ENCODE assay signal across 9 mouse cellular contexts in the genomic region with DNA sequence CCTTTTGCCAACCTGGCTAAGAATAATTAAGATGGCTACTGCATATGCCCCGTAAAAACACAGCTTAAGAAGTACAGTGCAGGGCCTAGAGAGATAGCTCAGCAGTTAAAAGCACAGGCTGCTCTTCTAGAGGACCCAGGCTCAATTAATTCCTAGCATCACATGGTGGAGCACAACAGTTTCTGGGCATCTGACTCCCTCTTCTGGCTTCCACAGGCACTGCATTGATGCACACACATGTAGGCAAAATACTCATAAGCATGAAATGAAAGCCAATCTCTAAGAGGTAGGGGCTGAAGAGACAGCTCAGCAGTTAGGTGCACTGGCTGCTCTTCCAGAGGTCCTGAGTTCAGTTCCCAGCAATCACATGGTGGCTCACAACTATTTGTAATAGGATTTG. TPM values are rescaled to one million over a fixed set of nuclear protein-coding genes. Genes with fewer than 3 reads are reported as not detected.
A peak's percentile ranks its signal among the peaks of the same experiment; 100 is the strongest.
DNase-seq lines count a peak whose midpoint lies in the region; ATAC-seq and TF ChIP-seq lines count a peak whose summit lies in the region.
"Had no signal": no experiment of that assay in that cellular context is flagged by ENCODE, and none has a peak within 500 bp of the region (broad histone marks: within the 10 kb centered on the region; RNA-seq: fewer than 3 reads in every experiment).

No protein-coding gene starts in this region.

- H3K9ac ChIP-seq in forebrain, embryonic 14.5 days (ENCODE audit: low read length): no peak overlapping the region
- no peak overlapping the region for H3K9ac ChIP-seq in forebrain, embryonic 13.5 days
- no peak overlapping the region for H3K9ac ChIP-seq in liver, postnatal 0 days (replicated peaks)
- H3K9ac ChIP-seq: limb, embryonic 13.5 days had no signal

- H3K4me2 ChIP-seq in forebrain, embryonic 14.5 days (ENCODE audit: low read length): no peak overlapping the region
- H3K4me2 ChIP-seq in forebrain, embryonic 13.5 days: no peak overlapping the region
- H3K4me2 ChIP-seq in liver, postnatal 0 days (ENCODE audit: low read depth, low read length): no peak overlapping the region
- H3K4me2 ChIP-seq: limb, embryonic 13.5 days had no signal

- no peak for TF ChIP-seq POLR2A in bone marrow, adult 2 months (IDR thresholded peaks at IDR 0.05; ENCODE audit: borderline replicate concordance, control insufficient read depth, low read depth, low read length)

- no peaks in the 10 kb centered on the region for H3K27me3 ChIP-seq in forebrain, embryonic 14.5 days (replicated peaks; ENCODE audit: control insufficient read depth, insufficient read depth, low read length)
- H3K27me3 ChIP-seq in forebrain, embryonic 13.5 days: no peaks in the 10 kb centered on the region
- H3K27me3 ChIP-seq in liver, postnatal 0 days (ENCODE audit: insufficient read depth, low read length): no peaks in the 10 kb centered on the region
- H3K27me3 ChIP-seq: limb, embryonic 13.5 days had no signal

- no peaks in the 10 kb centered on the region for H3K4me1 ChIP-seq in forebrain, embryonic 14.5 days (ENCODE audit: control insufficient read depth, insufficient read depth, low read length)
- H3K4me1 ChIP-seq in forebrain, embryonic 13.5 days: 0 out of 2 replicates have a peak, but pooled peaks cover 2% of the 10 kb centered on the region
- H3K4me1 ChIP-seq in liver, postnatal 0 days (ENCODE audit: insufficient read depth): no peaks in the 10 kb centered on the region
- H3K4me1 ChIP-seq in bone marrow, adult 2 months (ENCODE audit: control insufficient read depth, insufficient read depth, low read length): no peaks in the 10 kb centered on the region; the same call in 1 of the 2 replicates
- H3K4me1 ChIP-seq: limb, embryonic 13.5 days had no signal

- H3K27ac ChIP-seq in forebrain, embryonic 14.5 days (ENCODE audit: low read depth, low read length): no peak overlapping the region
- H3K27ac ChIP-seq in forebrain, embryonic 13.5 days: no peak overlapping the region
- no peak overlapping the region for H3K27ac ChIP-seq in liver, postnatal 0 days (ENCODE audit: low read depth)
- H3K27ac ChIP-seq in bone marrow, adult 2 months (ENCODE audit: control insufficient read depth, insufficient read depth, low read depth, low read length, poor library complexity): no peak overlapping the region
- H3K27ac ChIP-seq: limb, embryonic 13.5 days had no signal

- TF ChIP-seq EP300 in liver, postnatal 0 days (IDR thresholded peaks at IDR 0.05; ENCODE audit: low read depth): no peak

- 88% methylated on average over 1 of the region's 1 CpGs for WGBS in forebrain, embryonic 14.5 days
- 84% methylated on average over 1 of the region's 1 CpGs for WGBS in forebrain, embryonic 13.5 days
- WGBS in liver, postnatal 0 days (ENCODE audit: insufficient replicate concordance): 90% methylated on average over 1 of the region's 1 CpGs
- WGBS in bone marrow, adult 2 months: 100% methylated on average over 1 of the region's 1 CpGs

- H3K9me3 ChIP-seq in forebrain, embryonic 14.5 days (replicated peaks; ENCODE audit: control insufficient read depth, low read length): no peaks in the 10 kb centered on the region
- no peaks in the 10 kb centered on the region for H3K9me3 ChIP-seq in forebrain, embryonic 13.5 days (replicated peaks)
- H3K9me3 ChIP-seq in liver, postnatal 0 days (ENCODE audit: low read length): no peaks in the 10 kb centered on the region
- H3K9me3 ChIP-seq: limb, embryonic 13.5 days had no signal

- TF ChIP-seq CTCF in liver, postnatal 0 days (IDR thresholded peaks at IDR 0.05; ENCODE audit: low read depth): peak; percentile 61
- TF ChIP-seq CTCF in bone marrow, adult 2 months (IDR thresholded peaks at IDR 0.05; ENCODE audit: control insufficient read depth, insufficient read depth, low read length): 0 out of 2 replicates have a peak, but pooled peaks have one; percentile 2

- no peak for ATAC-seq in forebrain, embryonic 14.5 days
- no peak for ATAC-seq in forebrain, embryonic 13.5 days
- no peak for ATAC-seq in liver, postnatal 0 days

- no peak overlapping the region for H3K4me3 ChIP-seq in forebrain, embryonic 14.5 days (ENCODE audit: low read depth, low read length)
- no peak overlapping the region for H3K4me3 ChIP-seq in forebrain, embryonic 13.5 days
- no peak overlapping the region for H3K4me3 ChIP-seq in liver, postnatal 0 days (ENCODE audit: low read depth, low read length)
- no peak overlapping the region for H3K4me3 ChIP-seq in bone marrow, adult 2 months (replicated peaks; ENCODE audit: control insufficient read depth, low read depth, low read length)
- H3K4me3 ChIP-seq: limb, embryonic 13.5 days had no signal

- H3K36me3 ChIP-seq in forebrain, embryonic 14.5 days (ENCODE audit: control insufficient read depth, insufficient read depth, low read length): peaks cover 45% of the 10 kb centered on the region
- H3K36me3 ChIP-seq in forebrain, embryonic 13.5 days (ENCODE audit: poor library complexity, severe bottlenecking): peaks cover 53% of the 10 kb centered on the region
- peaks cover 47% of the 10 kb centered on the region for H3K36me3 ChIP-seq in liver, postnatal 0 days (replicated peaks; ENCODE audit: insufficient read depth, low read length)

- peak; percentile 49 for DNase-seq in forebrain, embryonic 14.5 days (ENCODE audit: low spot score)
- no peak for DNase-seq in liver, postnatal 0 days
- no peak for DNase-seq in liver
- DNase-seq in mesoderm, embryonic 11.5 days (ENCODE audit: low read depth, low spot score): peak; percentile 40
- DNase-seq in urinary bladder, postnatal 25 days (ENCODE audit: low spot score): no peak
- DNase-seq in heart, adult 18-20 months: no peak

RNA-seq across cellular contexts. Expression of gene Setd3, which starts 17.1 kb away (rescaled TPM):
- 85.9 and 88.9 TPM in 2 replicates for polyA plus RNA-seq in forebrain, embryonic 14.5 days (2014; fragmentation: Nextera tagmentation; extraction: Ambion mirVana)
- polyA plus RNA-seq in forebrain, embryonic 13.5 days (2015; fragmentation: Nextera tagmentation; extraction: Ambion mirVana): 90.0 and 91.6 TPM in 2 replicates
- polyA plus RNA-seq in liver, postnatal 0 days (2015; fragmentation: Nextera tagmentation; extraction: Ambion mirVana): 35.6 and 38.0 TPM in 2 replicates
- polyA plus RNA-seq in bone marrow, adult 2 months (2011; ENCODE audit: insufficient read depth, insufficient read length, low replicate concordance, missing spikeins): 41.5 and 51.0 TPM in 2 replicates
- 10 to 100 TPM; 89.9 to 97.2 TPM for total RNA-seq in heart, adult 18-20 months (2021)

RNA-seq across cellular contexts. Expression of gene Ccnk, which starts 17.3 kb away (rescaled TPM):
- polyA plus RNA-seq in forebrain, embryonic 14.5 days (2014; fragmentation: Nextera tagmentation; extraction: Ambion mirVana): 8.4 and 10.7 TPM in 2 replicates
- polyA plus RNA-seq in forebrain, embryonic 13.5 days (2015; fragmentation: Nextera tagmentation; extraction: Ambion mirVana): 4.5 and 5.3 TPM in 2 replicates
- polyA plus RNA-seq in liver, postnatal 0 days (2015; fragmentation: Nextera tagmentation; extraction: Ambion mirVana): 1.7 and 1.8 TPM in 2 replicates
- polyA plus RNA-seq in bone marrow, adult 2 months (2011; ENCODE audit: insufficient read depth, insufficient read length, low replicate concordance, missing spikeins): 12.4 and 21.9 TPM in 2 replicates
- 10 to 100 TPM; 25.6 to 30.2 TPM for total RNA-seq in heart, adult 18-20 months (2021)

Comparison
In these comparisons a context has a peak if more than half of its experiments do, and no peak if none do; other contexts are left out.
1. DNase-seq: peak in forebrain, embryonic 14.5 days (single experiment) and mesoderm, embryonic 11.5 days (single experiment); none in liver, postnatal 0 days (single experiment), liver (single experiment), urinary bladder, postnatal 25 days (single experiment) and heart, adult 18-20 months (0 of 2).